Mouse (Mus musculus) neural tube, embryonic 14.5 days (tissue): ENCODE measurements at regions not wholly inside any gene's neighbourhood (a gene's known extent, or its start where the extent isn't known, plus 50 kb on each side); places are given as distances from the start of the nearest gene placed in this dataset.

Experiments used
- ATAC-seq: fragments of 200-750 bp; cut with Nextera tagmentation; 2 replicates; pipeline ENCODE4 v1.8.0; 2017; ENCODE audit warnings: low read depth, mild to moderate bottlenecking, moderate TSS enrichment, moderate library complexity
- H3K27ac ChIP-seq: fragments of 300-500 bp; sonication (generic); 2 replicates; pipeline ENCODE4 v1.5.1; 2014; ENCODE audit warnings: low read depth, mild to moderate bottlenecking, control low read depth, low read length, moderate library complexity, mixed read lengths
- H3K27me3 ChIP-seq: fragments of 300-500 bp; sonication (generic); 2 replicates; pipeline ENCODE4 v1.6.1; 2014; ENCODE audit warnings: low read length; ENCODE audit not compliant: control insufficient read depth, insufficient read depth
- H3K36me3 ChIP-seq: fragments of 300-500 bp; sonication (generic); 2 replicates; pipeline ENCODE4 v1.6.1; 2014; ENCODE audit warnings: low read length, mixed read lengths; ENCODE audit not compliant: control insufficient read depth, insufficient read depth
- H3K4me1 ChIP-seq: fragments of 300-500 bp; sonication (generic); 2 replicates; pipeline ENCODE4 v1.6.1; 2014; ENCODE audit warnings: low read length; ENCODE audit not compliant: control insufficient read depth, insufficient read depth
- H3K4me2 ChIP-seq: fragments of 300-500 bp; sonication (generic); 2 replicates; pipeline ENCODE4 v1.6.1; 2014; ENCODE audit warnings: mild to moderate bottlenecking, low read depth, low read length, control low read depth
- H3K4me3 ChIP-seq: fragments of 300-500 bp; sonication (generic); 2 replicates; pipeline ENCODE4 v1.5.1; 2014; ENCODE audit warnings: low read depth, low read length, control low read depth, mixed read lengths
- H3K9ac ChIP-seq: fragments of 300-500 bp; sonication (generic); replicated peaks from 2 replicates; pipeline ENCODE4 v1.6.1; 2014; ENCODE audit warnings: low read depth, mild to moderate bottlenecking, control low read depth, low read length, mixed read lengths
- H3K9me3 ChIP-seq: fragments of 300-500 bp; sonication (generic); 2 replicates; pipeline ENCODE4 v1.6.1; 2016; ENCODE audit warnings: low read length; ENCODE audit not compliant: control insufficient read depth
- WGBS: fragments of 180-500 bp; shearing (Covaris S2); extraction: QIAGEN DNeasy Blood & Tissue Kit; methylation state at CpG from one replicate; pipeline ENCODE4 v1.1.7; 2014; 5-methylcytosine and 5-hydroxymethylcytosine counted together

DNA sequence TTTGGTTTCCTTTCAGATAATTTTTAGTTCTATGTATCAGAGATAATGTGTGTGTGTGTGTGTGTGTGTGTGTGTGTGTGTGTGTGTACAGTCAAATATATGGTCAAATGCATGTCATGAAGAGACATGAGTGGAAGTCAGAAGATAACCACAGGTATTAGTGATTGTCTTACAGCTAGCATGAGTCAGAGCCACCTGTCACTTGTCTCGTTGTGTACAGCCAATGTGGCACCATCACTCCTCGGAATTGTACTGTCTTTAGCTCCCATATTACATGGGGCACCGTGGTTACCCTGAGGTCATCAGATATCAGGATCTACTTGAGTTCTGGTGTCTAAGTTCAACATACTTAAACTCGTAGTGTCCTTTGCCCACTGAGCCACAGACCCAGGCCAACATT lies 816.0 kb upstream of the Ctnnd2 start:
- no peaks in the 10 kb centered on the region for H3K4me1 ChIP-seq
- no peak for ATAC-seq
- H3K27me3 ChIP-seq = no peaks in the 10 kb centered on the region
- no peak overlapping the region for H3K4me3 ChIP-seq
- no peaks in the 10 kb centered on the region for H3K9me3 ChIP-seq
- WGBS = 82% methylated on average over 4 of the region's 4 CpGs
- H3K27ac ChIP-seq = no peak overlapping the region
- no peak overlapping the region for H3K9ac ChIP-seq
- H3K4me2 ChIP-seq = no peak overlapping the region
- H3K36me3 ChIP-seq = no peaks in the 10 kb centered on the region

DNA sequence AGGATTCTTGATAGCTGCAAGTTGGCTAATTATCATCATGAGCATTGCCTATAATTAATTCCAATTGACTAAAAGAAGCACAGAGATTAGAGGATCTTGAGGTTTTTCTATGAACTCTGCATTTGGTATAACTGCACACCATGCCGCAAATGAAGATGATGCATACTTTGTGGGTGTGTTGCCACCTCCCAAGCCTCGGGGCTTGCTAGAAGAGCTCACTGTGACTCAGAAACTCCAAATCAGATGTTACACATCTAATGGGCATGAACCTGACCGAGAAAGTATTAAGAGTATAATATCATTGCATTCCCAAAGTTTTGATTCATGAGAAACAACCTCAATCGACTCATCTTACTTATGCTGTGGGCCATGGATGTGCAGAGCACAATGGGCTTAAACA lies 772.5 kb upstream of the Ctnnd2 start:
- Histone ChIP-seq H3K4me3 (no peak overlapping the region), H3K27me3 (no peaks in the 10 kb centered on the region), H3K9me3 (no peaks in the 10 kb centered on the region), H3K9ac (no peak overlapping the region), H3K4me1 (no peaks in the 10 kb centered on the region), H3K36me3 (no peaks in the 10 kb centered on the region), H3K27ac (no peak overlapping the region), H3K4me2 (no peak overlapping the region)
- 94% methylated on average over 4 of the region's 4 CpGs for WGBS
- no peak for ATAC-seq

DNA sequence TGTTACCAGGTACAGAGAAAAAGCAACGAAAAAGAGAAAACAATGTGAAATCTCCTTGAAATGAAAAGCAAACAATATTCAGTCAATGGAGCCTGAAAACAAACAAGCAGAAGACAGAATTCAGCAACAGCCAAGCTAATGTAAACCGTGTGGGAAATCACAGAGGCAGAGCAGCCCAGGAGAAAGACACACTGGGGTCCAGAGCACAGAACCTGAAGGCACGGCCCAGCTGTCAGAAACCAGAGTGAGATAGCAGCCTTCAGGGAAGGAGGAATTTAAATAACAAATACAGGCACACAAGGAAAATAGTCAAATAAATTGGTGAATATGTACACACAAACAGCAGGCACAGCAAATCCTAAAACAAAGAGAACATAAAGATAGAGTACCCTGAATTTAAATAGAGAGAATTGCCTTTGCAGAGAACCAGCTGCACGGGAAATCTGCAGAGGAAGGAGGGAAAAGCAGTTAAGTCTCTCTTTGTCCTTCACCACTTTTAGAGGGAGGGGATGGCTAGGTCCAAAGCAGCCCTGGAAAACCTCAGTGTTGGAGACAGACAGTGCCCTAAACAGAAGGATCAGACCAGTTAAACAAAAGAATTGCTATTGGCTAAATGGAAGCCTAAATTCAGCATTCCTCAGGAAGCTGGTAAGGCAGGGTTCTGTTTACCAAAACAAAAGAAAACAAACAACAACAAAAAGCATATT lies 739.2 kb upstream of the Ctnnd2 start:
- H3K9ac ChIP-seq = no peak overlapping the region
- peak overlapping the region; percentile 66; the same call in 1 of the 2 replicates for H3K27ac ChIP-seq
- no peaks in the 10 kb centered on the region for H3K36me3 ChIP-seq
- no peaks in the 10 kb centered on the region for H3K9me3 ChIP-seq
- peak; percentile 88 for ATAC-seq
- 23% methylated on average over 4 of the region's 4 CpGs for WGBS
- H3K4me2 ChIP-seq = no peak overlapping the region
- H3K4me1 ChIP-seq = no peaks in the 10 kb centered on the region
- no peak overlapping the region for H3K4me3 ChIP-seq
- no peaks in the 10 kb centered on the region for H3K27me3 ChIP-seq

DNA sequence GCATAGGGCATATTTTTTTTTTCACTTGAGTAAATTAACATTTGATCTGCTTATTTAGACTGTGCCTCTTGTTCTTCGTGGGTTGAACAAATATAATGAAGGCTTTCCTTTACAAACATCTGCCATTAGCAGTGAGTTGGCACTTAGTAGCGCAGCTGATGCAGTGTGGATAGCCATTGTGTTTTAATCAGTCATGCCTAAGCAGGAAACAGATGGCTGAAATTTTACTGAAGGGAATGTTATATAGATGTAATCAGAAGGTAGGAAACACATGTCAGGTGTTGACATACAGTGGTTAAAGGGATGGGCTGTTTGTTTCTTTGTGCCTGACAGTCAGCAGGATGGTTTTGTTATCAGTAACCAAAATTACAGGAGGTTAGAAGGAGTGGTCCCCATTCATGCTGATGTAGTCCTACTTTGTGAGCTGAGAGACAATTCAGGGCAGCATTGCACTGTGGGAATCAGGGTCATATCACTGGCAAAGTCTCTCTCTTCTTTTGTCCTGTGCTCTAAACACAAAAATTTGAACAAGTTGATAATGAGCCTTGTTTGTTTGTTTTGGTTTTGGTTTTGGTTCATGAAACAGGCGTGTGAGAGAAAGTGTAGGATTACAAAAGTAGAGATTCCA lies 734.6 kb upstream of the Ctnnd2 start:
- Histone ChIP-seq H3K27ac (no peak overlapping the region), H3K36me3 (no peaks in the 10 kb centered on the region), H3K4me3 (no peak overlapping the region), H3K27me3 (no peaks in the 10 kb centered on the region), H3K9ac (no peak overlapping the region), H3K9me3 (no peaks in the 10 kb centered on the region), H3K4me2 (no peak overlapping the region), H3K4me1 (no peaks in the 10 kb centered on the region)
- ATAC-seq = peak; percentile 86; the same call in 1 of the 2 replicates
- WGBS = 38% methylated on average over 3 of the region's 3 CpGs

DNA sequence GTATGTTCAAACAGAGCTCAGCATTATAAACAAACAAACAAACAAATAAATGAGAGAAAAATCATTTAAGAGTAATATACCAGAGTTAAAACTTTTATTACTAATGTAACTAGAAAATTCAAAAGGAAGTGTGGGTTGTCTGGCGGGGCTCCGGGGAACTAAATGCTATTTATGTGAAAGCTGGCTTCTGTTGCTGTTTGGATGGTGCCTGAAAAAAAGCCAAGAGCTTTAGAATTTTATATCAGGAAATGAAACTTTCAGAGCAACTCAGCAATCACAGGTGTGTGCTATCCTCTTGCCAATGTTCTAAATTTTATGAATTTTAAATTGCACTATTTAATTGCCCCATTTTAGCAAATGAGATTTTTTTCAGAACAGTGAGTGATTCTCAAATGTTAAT lies 724.5 kb upstream of the Ctnnd2 start:
- Histone ChIP-seq H3K36me3 (no peaks in the 10 kb centered on the region), H3K27ac (no peak overlapping the region), H3K27me3 (no peaks in the 10 kb centered on the region), H3K4me3 (no peak overlapping the region), H3K9ac (no peak overlapping the region), H3K4me1 (no peaks in the 10 kb centered on the region), H3K9me3 (no peaks in the 10 kb centered on the region), H3K4me2 (no peak overlapping the region)
- 90% methylated on average over 2 of the region's 2 CpGs for WGBS
- ATAC-seq = no peak

DNA sequence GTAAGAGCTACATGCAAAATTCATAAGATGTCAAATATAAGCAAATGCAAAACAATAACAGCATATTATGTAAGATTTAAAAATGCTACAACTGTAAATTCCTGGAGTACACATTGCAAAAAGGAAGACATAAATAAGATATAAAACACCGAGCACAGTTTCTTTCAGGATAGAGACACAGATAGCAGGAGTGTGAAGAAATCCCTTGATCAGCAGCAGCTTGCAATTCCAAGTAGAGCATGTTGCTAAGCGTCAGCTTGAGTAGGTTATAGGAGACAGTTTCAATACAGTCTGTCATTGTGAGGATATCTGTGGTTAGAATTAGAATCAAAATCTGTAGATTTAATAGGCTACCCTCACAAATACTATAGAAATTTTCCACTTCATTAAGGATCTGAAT lies 687.3 kb upstream of the Ctnnd2 start:
- 68% methylated on average over 2 of the region's 2 CpGs for WGBS
- no peak overlapping the region for H3K9ac ChIP-seq
- no peaks in the 10 kb centered on the region for H3K27me3 ChIP-seq
- no peak overlapping the region for H3K4me3 ChIP-seq
- H3K4me1 ChIP-seq = no peaks in the 10 kb centered on the region
- no peaks in the 10 kb centered on the region for H3K36me3 ChIP-seq
- ATAC-seq = no peak
- no peaks in the 10 kb centered on the region for H3K9me3 ChIP-seq
- no peak overlapping the region for H3K4me2 ChIP-seq
- H3K27ac ChIP-seq = no peak overlapping the region

DNA sequence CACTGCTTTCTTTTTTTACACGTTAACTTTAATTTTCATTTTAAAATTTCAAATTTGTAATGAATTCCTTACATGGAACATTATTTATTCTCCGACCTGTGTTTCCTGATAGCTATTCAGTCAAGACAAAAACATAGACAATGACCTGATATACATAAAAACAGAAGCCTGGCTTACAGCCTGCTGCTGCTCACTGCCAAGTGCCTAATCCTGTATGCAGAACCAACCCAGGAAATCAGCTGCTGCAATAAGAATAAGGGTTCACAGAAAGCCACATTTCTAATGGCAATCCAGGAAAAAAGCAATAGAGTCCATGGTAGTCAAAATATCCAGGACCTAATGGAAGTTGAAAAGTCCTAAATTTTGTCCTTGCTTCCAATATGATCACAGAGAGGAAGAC lies 642.4 kb upstream of the Ctnnd2 start:
- H3K27ac ChIP-seq = no peak overlapping the region
- no peaks in the 10 kb centered on the region for H3K9me3 ChIP-seq
- 52% methylated on average over 2 of the region's 2 CpGs for WGBS
- no peak overlapping the region for H3K4me2 ChIP-seq
- ATAC-seq = no peak
- no peaks in the 10 kb centered on the region for H3K4me1 ChIP-seq
- H3K9ac ChIP-seq = no peak overlapping the region
- H3K36me3 ChIP-seq = no peaks in the 10 kb centered on the region
- H3K27me3 ChIP-seq = no peaks in the 10 kb centered on the region
- no peak overlapping the region for H3K4me3 ChIP-seq

DNA sequence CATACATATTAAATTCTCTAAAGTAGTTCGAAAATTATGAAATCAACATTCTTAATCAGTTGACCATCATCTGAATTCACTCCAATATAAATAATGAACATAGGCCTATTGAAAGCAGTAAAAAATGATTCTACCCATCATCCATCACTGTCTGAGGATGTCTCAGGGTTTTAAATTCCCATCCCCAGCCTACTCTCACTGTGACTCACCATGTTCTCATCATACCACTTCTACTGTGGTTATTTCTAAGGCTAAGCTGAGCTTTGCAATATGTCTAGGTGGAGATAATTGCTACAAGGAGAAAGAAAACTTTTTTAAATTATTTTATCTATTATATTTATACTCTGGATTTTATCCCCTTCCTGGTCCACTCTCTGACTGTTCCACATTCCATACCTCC lies 604.0 kb upstream of the Ctnnd2 start:
- H3K27me3 ChIP-seq = no peaks in the 10 kb centered on the region

More for the DNA sequence above, 604.0 kb upstream of the Ctnnd2 start:
- no peaks in the 10 kb centered on the region for H3K4me1 ChIP-seq
- H3K4me2 ChIP-seq = no peak overlapping the region
- no peaks in the 10 kb centered on the region for H3K9me3 ChIP-seq
- no peak overlapping the region for H3K9ac ChIP-seq
- no peak overlapping the region for H3K27ac ChIP-seq
- no peak for ATAC-seq
- 83% methylated on average over 1 of the region's 1 CpGs for WGBS
- H3K4me3 ChIP-seq = no peak overlapping the region
- H3K36me3 ChIP-seq = no peaks in the 10 kb centered on the region
